Mouse (Mus musculus): Measurements from ENCODE around the gene Vti1a. TPM values are rescaled to one million over a fixed set of nuclear protein-coding genes. Genes with fewer than 3 reads are reported as not detected.

The Vti1a gene
- polyA plus RNA-seq, 1 experiment from 2014 or later: 19.6 TPM

- Histone ChIP-seq H3K27me3 (replicated peaks) (no peaks in the 10 kb centered on the region), H3K4me1 (replicated peaks) (peaks cover 5% of the 10 kb centered on the region; the same call in 1 of the 2 replicates), H3K27ac (ENCODE audit: poor library complexity, severe bottlenecking) (no peak overlapping the region), H3K36me3 (no peaks in the 10 kb centered on the region), H3K9me3 (replicated peaks) (no peaks in the 10 kb centered on the region), H3K4me2 (no peak overlapping the region), H3K9ac (no peak overlapping the region), H3K4me3 (no peak overlapping the region)
- no peak for ATAC-seq (ENCODE audit: insufficient number of reproducible peaks, low FRiP score)
- 67% methylated on average over 7 of the region's 7 CpGs for WGBS
Observed at GRCm38 (mm10) chr19:55652693-55653265, 336.7 kb downstream of the Vti1a start.

DNA sequence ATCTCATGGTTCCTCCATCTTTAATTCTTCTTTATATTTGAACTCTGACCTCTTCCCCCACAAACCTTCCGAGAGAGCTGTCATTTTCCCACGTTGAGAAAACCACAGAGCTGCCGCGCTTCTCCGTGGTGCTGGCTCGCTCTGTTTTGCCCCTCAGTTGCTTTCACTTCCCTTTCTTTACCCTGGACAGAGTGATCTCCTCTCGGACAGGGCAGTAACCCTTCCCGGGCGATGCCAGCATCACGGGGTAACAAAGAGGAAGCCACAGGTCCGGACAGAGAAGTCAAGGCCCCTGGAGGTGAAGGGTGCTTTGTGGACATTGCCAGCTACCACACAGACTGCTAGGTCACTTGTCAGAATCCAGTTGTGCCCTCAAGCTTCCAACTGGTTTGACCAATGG lies 344.1 kb downstream of the Vti1a start:
- Histone ChIP-seq H3K9ac (no peak overlapping the region), H3K36me3 (no peaks in the 10 kb centered on the region), H3K27me3 (replicated peaks) (0 out of 2 replicates have a peak, but pooled peaks cover 4% of the 10 kb centered on the region), H3K4me3 (no peak overlapping the region), H3K27ac (ENCODE audit: poor library complexity, severe bottlenecking) (no peak overlapping the region), H3K9me3 (replicated peaks) (no peaks in the 10 kb centered on the region), H3K4me2 (no peak overlapping the region), H3K4me1 (replicated peaks) (0 out of 2 replicates have a peak, but pooled peaks cover 5% of the 10 kb centered on the region)
- ATAC-seq (ENCODE audit: insufficient number of reproducible peaks, low FRiP score): no peak
- 85% methylated on average over 11 of the region's 11 CpGs for WGBS

DNA sequence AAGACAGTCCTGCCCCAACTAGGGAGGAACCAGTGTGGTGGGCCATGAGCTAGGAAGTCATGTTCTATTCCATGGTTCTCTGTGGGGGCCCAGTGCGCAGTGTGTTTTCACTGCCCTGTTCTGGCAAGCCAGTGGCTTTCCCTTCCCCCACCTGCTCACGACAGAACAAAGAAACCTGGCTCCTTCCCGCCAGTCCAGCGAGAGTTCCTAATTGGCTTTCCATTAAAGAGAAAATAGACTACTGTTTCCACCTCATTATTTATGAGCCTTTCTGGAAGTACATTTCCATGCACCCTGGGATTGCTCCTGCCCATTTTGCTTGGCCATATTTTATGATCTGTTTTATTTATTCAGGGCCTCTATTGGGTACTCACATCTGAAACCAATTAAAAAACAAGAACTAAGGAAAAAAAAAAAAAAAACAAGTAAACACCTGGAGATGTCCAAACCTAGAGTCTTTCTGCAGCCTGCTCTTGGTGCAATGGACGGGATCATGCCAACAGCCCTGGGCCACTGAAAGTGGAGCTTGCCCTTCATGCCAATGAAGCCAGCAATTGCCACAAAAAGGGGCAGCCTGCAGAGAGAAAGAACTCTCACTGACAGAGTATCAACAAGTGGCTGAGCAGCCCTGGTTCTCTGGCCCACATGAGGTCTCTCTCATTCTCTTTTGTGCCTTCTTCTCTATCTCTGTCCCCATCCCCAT lies 346.6 kb downstream of the Vti1a start:
- no peak overlapping the region for H3K27ac ChIP-seq (ENCODE audit: poor library complexity, severe bottlenecking)

DNA sequence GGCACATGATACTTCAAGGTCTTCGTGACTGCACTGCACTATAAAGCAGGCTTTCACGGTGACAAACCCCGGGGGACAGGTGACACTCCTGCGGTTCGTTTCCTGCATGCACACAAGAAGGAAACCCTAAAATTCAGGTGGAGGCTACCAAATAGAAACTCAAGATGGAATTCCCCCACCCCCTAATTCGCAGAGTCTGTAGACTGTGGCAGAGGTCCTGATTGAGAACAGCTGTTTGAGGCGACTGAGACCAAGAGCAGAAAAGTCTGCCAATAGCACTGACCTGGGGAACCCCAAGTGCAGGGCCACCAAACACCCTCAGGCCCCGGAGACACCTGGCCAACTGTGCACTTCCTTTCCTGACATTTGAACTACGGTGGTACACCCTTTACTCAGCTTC lies 351.7 kb downstream of the Vti1a start:
- no peak overlapping the region for H3K4me3 ChIP-seq

More for the DNA sequence above, 346.6 kb downstream of the Vti1a start:
- H3K27me3 ChIP-seq (replicated peaks): 0 out of 2 replicates have a peak, but pooled peaks cover 4% of the 10 kb centered on the region
- no peak for ATAC-seq (ENCODE audit: insufficient number of reproducible peaks, low FRiP score)
- WGBS: 52% methylated on average over 5 of the region's 5 CpGs
- no peaks in the 10 kb centered on the region for H3K4me1 ChIP-seq (replicated peaks)
- no peak overlapping the region for H3K4me2 ChIP-seq
- no peaks in the 10 kb centered on the region for H3K9me3 ChIP-seq (replicated peaks)
- no peak overlapping the region for H3K9ac ChIP-seq
- H3K36me3 ChIP-seq: no peaks in the 10 kb centered on the region
- H3K4me3 ChIP-seq: no peak overlapping the region

GRCm38 (mm10) chr19:55668896-55669295 lies 352.8 kb downstream of the Vti1a start:
- Histone ChIP-seq H3K27ac (ENCODE audit: poor library complexity, severe bottlenecking) (no peak overlapping the region), H3K9ac (no peak overlapping the region), H3K9me3 (replicated peaks) (no peaks in the 10 kb centered on the region), H3K4me2 (no peak overlapping the region), H3K4me3 (no peak overlapping the region), H3K4me1 (replicated peaks) (no peaks in the 10 kb centered on the region), H3K36me3 (no peaks in the 10 kb centered on the region), H3K27me3 (replicated peaks) (no peaks in the 10 kb centered on the region)
- 68% methylated on average over 9 of the region's 9 CpGs for WGBS
- no peak for ATAC-seq (ENCODE audit: insufficient number of reproducible peaks, low FRiP score)

More for the DNA sequence above, 351.7 kb downstream of the Vti1a start:
- H3K4me1 ChIP-seq (replicated peaks): no peaks in the 10 kb centered on the region
- no peak for ATAC-seq (ENCODE audit: insufficient number of reproducible peaks, low FRiP score)
- WGBS: 77% methylated on average over 9 of the region's 9 CpGs
- no peak overlapping the region for H3K4me2 ChIP-seq
- H3K9me3 ChIP-seq (replicated peaks): no peaks in the 10 kb centered on the region
- no peaks in the 10 kb centered on the region for H3K27me3 ChIP-seq (replicated peaks)
- H3K9ac ChIP-seq: no peak overlapping the region
- H3K36me3 ChIP-seq: no peaks in the 10 kb centered on the region
- no peak overlapping the region for H3K27ac ChIP-seq (ENCODE audit: poor library complexity, severe bottlenecking)

Other genes starting within 250 kb of the Vti1a start
- gene Gpam, start 189.1 kb upstream of the Vti1a start, polyA plus RNA-seq (2016; fragmentation: Nextera tagmentation; extraction: Ambion mirVana): 11.9 and 12.8 TPM in 2 replicates
- not detected in 2 replicates for gene Tectb, start 135.6 kb upstream of the Vti1a start, polyA plus RNA-seq (2016; fragmentation: Nextera tagmentation; extraction: Ambion mirVana)
- gene Gucy2g, start 75.1 kb upstream of the Vti1a start, polyA plus RNA-seq (2016; fragmentation: Nextera tagmentation; extraction: Ambion mirVana): 0.04 TPM in 1 of 2 replicates, not detected in the other
- gene Acsl5, start 64.4 kb upstream of the Vti1a start, polyA plus RNA-seq (2016; fragmentation: Nextera tagmentation; extraction: Ambion mirVana): 40.7 and 44.0 TPM in 2 replicates
- gene Zdhhc6, start 263 bp upstream of the Vti1a start, polyA plus RNA-seq (2016; fragmentation: Nextera tagmentation; extraction: Ambion mirVana): 71.5 and 72.1 TPM in 2 replicates